8 mouse cellular contexts compared by ENCODE assay signal in the genomic region with DNA sequence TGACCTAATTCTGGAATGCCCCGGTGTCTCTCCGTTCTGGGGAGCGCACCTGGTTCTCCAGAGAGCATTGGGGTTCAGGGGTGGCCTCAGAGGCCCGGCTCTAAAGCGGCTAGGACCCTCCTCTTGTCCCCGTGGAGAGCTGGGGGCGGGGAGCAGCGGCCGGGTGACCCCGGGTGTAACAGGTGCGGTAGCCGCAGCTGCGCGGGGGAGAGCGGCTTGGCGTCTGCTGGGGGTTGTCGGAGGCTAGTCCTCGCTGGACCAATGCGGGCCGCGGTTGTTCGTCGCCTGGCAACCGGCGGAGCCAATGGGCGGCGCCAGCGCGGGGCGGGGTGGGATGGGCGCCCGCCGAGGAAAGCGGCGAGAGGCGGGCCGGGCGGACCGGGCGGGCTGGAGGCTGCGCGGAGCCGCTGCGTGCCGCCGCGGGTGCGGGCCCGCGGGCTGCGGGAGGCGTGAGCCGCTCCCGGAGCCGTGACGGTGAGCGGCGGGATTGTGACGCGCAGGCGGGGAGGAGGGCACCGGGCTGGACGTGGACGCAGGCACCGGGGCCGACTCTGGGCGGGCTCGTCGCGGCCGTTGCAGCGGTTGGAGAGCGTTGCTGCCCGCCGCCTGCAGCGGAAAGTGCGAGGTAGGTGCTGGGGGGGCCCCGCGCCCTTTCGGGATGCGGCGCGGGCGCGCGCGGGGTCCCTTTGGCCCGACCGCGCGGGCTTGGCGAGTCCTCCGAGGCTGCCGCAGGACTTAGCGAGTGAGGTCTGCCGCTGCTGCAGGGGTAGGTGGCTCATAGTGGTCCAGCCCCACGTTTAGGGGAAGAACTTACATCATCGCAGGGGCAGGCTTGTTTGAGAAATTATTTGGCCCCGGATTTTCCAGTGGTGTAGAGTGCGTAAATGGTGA. TPM values are rescaled to one million over a fixed set of nuclear protein-coding genes. Genes with fewer than 3 reads are reported as not detected.
DNase-seq lines count a peak whose midpoint lies in the region; ATAC-seq and TF ChIP-seq lines count a peak whose summit lies in the region.

Ssx2ip (plus strand) TSS at position 332 of the 891 bp plus-strand sequence.

- H3K4me1 ChIP-seq in cerebellum, adult 2 months (ENCODE audit: control insufficient read depth, insufficient read depth, low read length): peaks cover 14% of the 10 kb centered on the region
- peaks cover 24% of the 10 kb centered on the region for H3K4me1 ChIP-seq in forebrain, postnatal 0 days (ENCODE audit: insufficient read depth)
- H3K4me1 ChIP-seq in lung, embryonic 14.5 days (ENCODE audit: insufficient read depth): no peaks in the 10 kb centered on the region; the same call in 1 of the 2 replicates

- peak; percentile 53; the same call in 1 of the 2 replicates for TF ChIP-seq POLR2A in cerebellum, adult 2 months (IDR thresholded peaks at IDR 0.05; ENCODE audit: borderline replicate concordance, insufficient read depth, low read length)

- H3K4me2 ChIP-seq in forebrain, postnatal 0 days (ENCODE audit: low read depth): peak within 1 kb of the TSS; percentile 88
- peak within 1 kb of the TSS; percentile 87 for H3K4me2 ChIP-seq in lung, embryonic 14.5 days

- no peaks in the 10 kb centered on the region for H3K36me3 ChIP-seq in forebrain, postnatal 0 days (ENCODE audit: insufficient read depth)
- H3K36me3 ChIP-seq in lung, embryonic 14.5 days (ENCODE audit: insufficient read depth): no peaks in the 10 kb centered on the region

- H3K4me3 ChIP-seq in cerebellum, adult 2 months (replicated peaks; ENCODE audit: insufficient read depth, low read depth, low read length): peak within 1 kb of the TSS; percentile 96
- peak within 1 kb of the TSS; percentile 89 for H3K4me3 ChIP-seq in forebrain, postnatal 0 days (ENCODE audit: low read depth, low read length)
- H3K4me3 ChIP-seq in lung, embryonic 14.5 days (ENCODE audit: low read depth, low read length): peak within 1 kb of the TSS; percentile 90

- peak within 1 kb of the TSS; percentile 93 for H3K27ac ChIP-seq in cerebellum, adult 2 months (ENCODE audit: insufficient read depth, low read length)
- peak within 1 kb of the TSS; percentile 90 for H3K27ac ChIP-seq in forebrain, postnatal 0 days (ENCODE audit: low read depth, low read length)
- H3K27ac ChIP-seq in lung, embryonic 14.5 days (ENCODE audit: low read depth): peak within 1 kb of the TSS; percentile 84

- peak; percentile 78 for DNase-seq in MEL-GATA-1-ER (ENCODE audit: extremely low read depth, low read depth)
- peak; percentile 98 to 99 for DNase-seq in cerebellum, adult 2 months
- peak; percentile 98 for DNase-seq in forebrain, postnatal 0 days
- peak; percentile 99 for DNase-seq in heart, postnatal 4 days
- DNase-seq in layer of hippocampus, adult 8-10 months (ENCODE audit: low spot score in 2 of 2): peak; percentile 93 to 98
- DNase-seq in lung, embryonic 14.5 days: peak; percentile 97
- peak; percentile 95 for DNase-seq in testis, postnatal 14 days (ENCODE audit: low spot score)

- no peak for TF ChIP-seq CTCF in cerebellum, adult 2 months (IDR thresholded peaks at IDR 0.05; ENCODE audit: borderline replicate concordance, insufficient read depth, low read depth, low read length)
- no peak for TF ChIP-seq CTCF in forebrain, postnatal 0 days (IDR thresholded peaks at IDR 0.05; ENCODE audit: low read depth)
- no peak for TF ChIP-seq CTCF in lung, embryonic 14.5 days (IDR thresholded peaks at IDR 0.05; ENCODE audit: low read depth)

- H3K9me3 ChIP-seq in forebrain, postnatal 0 days (ENCODE audit: low read length): no peaks in the 10 kb centered on the region
- H3K9me3 ChIP-seq in lung, embryonic 14.5 days (ENCODE audit: low read depth, low read length): no peaks in the 10 kb centered on the region; the same call in 1 of the 2 replicates

- WGBS in cerebellum, adult 2 months: under 1% methylated on average over 96 of the region's 100 CpGs
- WGBS in forebrain, postnatal 0 days: under 1% methylated on average over 99 of the region's 100 CpGs
- under 1% methylated on average over 94 of the region's 100 CpGs for WGBS in lung, embryonic 14.5 days

- no peaks in the 10 kb centered on the region for H3K27me3 ChIP-seq in cerebellum, adult 2 months (ENCODE audit: control insufficient read depth, insufficient read depth, low read length)
- no peaks in the 10 kb centered on the region for H3K27me3 ChIP-seq in forebrain, postnatal 0 days (ENCODE audit: insufficient read depth, low read length)
- no peaks in the 10 kb centered on the region for H3K27me3 ChIP-seq in lung, embryonic 14.5 days (ENCODE audit: insufficient read depth, low read length)

- ATAC-seq in forebrain, postnatal 0 days: peak; percentile 98
- ATAC-seq in lung, embryonic 14.5 days (ENCODE audit: insufficient read depth): peak; percentile 97
- ATAC-seq in neutrophil, adult 5-6 weeks (ENCODE audit: extremely low read depth, insufficient number of reproducible peaks, low FRiP score, poor library complexity, severe bottlenecking): peak; percentile 82

- peak within 1 kb of the TSS; percentile 92 for H3K9ac ChIP-seq in forebrain, postnatal 0 days
- H3K9ac ChIP-seq in lung, embryonic 14.5 days: peak within 1 kb of the TSS; percentile 82

RNA-seq across cellular contexts. Expression of gene Ssx2ip, which starts in this region (rescaled TPM):
- polyA plus RNA-seq in cerebellum, adult 2 months (2012; rRNA removed): 33.2 and 33.5 TPM in 2 replicates
- total RNA-seq in forebrain, postnatal 0 days (2014; rRNA removed): 43.2 and 43.5 TPM in 2 replicates
- polyA plus RNA-seq in forebrain, postnatal 0 days (2015; fragmentation: Nextera tagmentation; extraction: Ambion mirVana): 19.8 and 26.6 TPM in 2 replicates
- 10 to 100 TPM; 18.6 to 21.0 TPM for total RNA-seq in heart, postnatal 4 days (2021)
- 100 to 1,000 TPM in 3 of 4 experiments, 10 to 100 TPM in 1; 98.2 to 108 (median 102) TPM for total RNA-seq in layer of hippocampus, adult 8-10 months (2022)
- 29.3 and 30.5 TPM in 2 replicates for polyA plus RNA-seq in lung, embryonic 14.5 days (2014; fragmentation: Nextera tagmentation; extraction: Ambion mirVana)
- total RNA-seq in neutrophil, adult 5-6 weeks (2017): 3.1 and 4.3 TPM in 2 replicates

Comparison
In these comparisons a context has a peak if more than half of its experiments do, and no peak if none do; other contexts are left out.
1. Peak in every context shown above with its lines: DNase-seq, ATAC-seq, H3K4me3 ChIP-seq and H3K27ac ChIP-seq.